Mouse (Mus musculus) CH12F3 (cell line): ENCODE measurements around the gene Glmp.
"Not testable (repeated sequence)": the region's sequence is repeated elsewhere in the genome, so short reads cannot be mapped to it uniquely, and the experiment has no call there.

Experiments
- in situ Hi-C: fragments of 300-500 bp; cut with MboI; formaldehyde crosslinking; loops from 2 replicates; pipeline ENCODE4 v1.14.3; 2020; ENCODE audit warnings: low sequenced_read_pairs

Glmp gene

DNA sequence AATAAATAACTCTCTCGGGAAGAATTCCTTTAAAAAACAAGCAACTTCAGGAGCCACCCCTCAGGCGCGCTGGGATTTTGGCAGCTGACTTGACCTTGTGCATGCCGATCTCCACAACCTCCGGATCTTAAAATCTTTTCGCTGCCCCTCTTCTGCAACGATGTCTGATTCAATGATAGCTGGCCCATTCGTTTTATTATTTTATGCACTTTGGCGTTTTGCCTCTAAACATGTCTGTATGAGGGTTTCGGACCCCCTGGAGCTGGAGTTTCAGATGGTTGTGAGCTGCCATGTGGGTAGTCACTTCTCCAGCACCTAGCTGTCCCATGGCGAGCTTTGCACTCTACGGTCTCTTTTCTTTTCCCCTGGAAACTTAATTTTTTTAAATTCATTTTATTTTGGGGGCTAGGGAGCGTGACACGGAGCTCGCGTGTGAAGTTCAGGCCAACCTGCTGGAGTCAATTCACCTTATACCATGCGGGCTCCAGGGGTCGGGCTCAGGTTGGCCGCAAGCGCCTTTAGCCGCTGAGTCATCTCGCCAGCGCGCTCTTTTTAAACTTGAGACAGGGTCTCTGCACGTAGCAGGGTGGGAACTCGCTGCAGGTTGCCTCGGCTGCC lies 10.7 kb downstream of the Glmp start:
- in situ Hi-C loops = no loop called here

DNA sequence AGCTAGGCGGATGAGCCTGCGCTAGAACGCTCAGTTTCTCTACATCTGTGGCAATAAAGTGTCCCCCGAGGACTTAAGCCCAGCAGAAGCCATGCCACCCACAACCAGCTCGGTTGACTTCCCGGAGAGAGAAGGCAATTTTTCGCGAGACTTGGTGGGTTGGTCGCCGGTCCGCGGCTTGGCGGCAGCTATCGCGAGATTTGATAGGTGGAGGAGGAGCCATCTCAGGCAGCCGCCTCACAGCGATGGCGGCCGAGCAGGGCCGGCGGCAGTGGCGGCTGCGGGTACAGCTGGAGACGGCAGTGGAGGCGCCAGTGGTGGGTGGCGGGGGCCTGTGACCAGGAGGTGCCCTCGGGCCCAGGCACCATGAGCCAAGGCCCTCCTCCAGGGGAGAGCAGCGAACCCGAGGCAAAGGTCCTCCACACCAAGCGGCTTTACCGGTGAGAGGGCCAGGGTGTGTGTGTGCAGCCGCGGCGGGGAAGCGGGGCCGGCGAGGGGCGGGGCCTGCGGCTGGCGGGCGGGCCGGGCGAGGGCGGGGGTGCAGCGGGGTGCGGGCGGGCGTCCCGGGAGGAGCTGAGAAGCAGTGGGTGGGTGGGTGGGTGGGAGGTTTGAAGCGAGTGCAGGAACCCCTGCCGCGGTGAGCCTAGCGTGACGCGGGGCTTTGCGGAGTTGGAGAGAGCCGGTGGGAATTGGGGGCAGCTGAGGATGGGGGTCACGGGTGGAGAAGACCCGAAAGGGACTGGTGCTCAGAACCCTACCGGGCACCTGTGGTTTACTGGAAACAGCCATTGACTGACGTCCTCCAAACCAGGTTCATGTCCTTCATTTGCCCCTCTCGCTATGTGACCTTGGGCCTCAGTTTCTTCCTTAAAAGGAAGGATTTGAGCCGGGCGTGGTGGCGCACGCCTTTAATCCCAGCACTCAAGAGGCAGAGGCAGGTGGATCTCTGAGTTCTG lies 11.5 kb downstream of the Glmp start, which contains the start of the genes Tmem79 and Smg5:
Gene Tmem79, minus strand, starts transcription at position 91 of the 956 bp plus-strand sequence.
Gene Smg5, plus strand, starts transcription at position 203 of the 956 bp plus-strand sequence.
- in situ Hi-C loops = no loop called here

DNA sequence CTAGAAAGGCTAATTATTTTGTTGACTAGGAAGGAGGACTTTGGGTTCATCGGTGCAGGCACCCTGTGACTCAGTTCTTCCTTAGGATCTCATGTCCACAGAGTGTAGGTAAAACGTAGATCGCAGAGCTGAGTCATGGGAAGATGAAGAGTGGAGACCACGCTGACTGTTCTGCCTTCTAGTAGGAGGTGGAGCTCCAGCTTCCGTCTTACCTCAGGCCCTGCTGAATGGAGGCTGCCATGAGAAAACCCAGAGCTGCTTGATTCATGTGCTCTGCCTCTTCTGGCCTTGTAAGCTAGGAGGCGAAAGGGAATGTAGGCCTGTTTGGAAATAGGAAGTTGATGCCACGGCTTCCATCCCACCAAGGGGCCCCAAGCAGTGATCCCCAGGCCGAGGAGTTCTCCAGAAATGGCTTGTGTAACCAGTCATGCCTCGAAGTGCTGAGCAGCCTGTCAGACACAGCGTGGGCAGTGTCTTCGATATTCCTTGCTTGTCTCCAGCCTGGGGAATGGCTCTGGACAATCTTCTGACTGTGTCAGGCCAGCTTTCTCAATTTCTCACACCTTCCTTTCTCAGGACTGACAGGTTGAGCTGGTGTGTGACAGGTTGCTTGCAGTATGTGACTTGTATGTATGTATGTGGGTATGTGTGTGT lies 12.7 kb downstream of the Glmp start:
- in situ Hi-C loops = no loop called here

DNA sequence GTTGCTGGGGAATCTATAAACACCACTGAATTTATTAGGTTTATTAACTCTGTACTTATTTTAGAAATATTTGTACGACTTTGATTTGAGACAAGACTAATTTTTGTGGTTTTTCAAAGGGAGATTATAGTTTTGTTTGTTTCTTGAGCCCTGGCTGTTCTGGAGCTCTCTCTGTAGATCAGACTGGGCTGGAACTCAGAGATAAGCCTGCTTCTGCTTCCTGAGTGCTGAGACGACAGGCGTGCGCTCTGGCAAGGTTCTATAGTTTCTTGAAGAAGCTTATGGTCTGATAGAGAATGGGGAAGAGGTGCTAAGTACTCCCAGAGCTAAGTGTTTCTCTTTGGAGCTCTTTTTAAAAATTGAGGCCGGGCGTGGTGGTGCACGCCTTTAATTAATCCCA lies 13.5 kb downstream of the Glmp start:
- in situ Hi-C loops = no loop called here

DNA sequence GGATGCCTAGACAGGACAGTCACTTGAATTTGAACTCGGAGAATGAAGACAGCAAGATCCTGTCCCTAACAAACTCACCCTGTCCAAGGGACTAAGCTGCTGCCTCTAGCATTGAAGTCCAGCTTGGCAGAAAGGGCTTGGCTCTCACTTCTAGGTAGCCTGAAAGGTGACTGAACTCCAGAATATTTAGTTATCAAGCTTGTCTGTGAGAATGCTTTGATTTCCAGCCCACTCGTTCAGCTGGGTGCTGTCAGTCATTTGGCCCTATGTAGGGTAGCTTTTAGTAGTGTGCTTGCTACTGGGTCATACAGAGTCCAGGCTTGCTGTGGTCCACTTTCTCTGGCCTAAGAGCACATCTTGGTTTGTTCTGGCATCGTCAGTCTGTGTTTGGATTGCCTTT lies 14.2 kb downstream of the Glmp start:
- in situ Hi-C loops = no loop called here

DNA sequence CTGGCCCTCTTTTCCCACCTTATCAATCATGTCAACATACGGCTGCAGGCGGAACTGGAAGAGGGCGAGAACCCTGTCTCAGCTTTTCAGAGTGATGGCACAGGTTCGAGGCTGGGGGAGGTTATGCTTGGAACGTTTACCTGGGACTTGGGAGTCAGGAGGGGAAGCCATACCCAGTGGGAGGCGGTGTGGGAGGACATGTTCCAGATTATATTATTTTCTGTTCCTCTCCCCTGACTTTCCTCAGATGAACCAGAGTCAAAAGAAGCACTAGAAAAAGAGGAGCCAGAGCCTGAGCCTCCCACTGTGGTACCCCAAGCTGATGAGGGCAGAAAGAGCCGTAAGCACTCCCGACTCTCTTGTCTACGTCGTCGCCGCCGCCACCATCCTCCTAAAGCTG lies 25.9 kb downstream of the Glmp start:
- in situ Hi-C loops = no loop called here

DNA sequence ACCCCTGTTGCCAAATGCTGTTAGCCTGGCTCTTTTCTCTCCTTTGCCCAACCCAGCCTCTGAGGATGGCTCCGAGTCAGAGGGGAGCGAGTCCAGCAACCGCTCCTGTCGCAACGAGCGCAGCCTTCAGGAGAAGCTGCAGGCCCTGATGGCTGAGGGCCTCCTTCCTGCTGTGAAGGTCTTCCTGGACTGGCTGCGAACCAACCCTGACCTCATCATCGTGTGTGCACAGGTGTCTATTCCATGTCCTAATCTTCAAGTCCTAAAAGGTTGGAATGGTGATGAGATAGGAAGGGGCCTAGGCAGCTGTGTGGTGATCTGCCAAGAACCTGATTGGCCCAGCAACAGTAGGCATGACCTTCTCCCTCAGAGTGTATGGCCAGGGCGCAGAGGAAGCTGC lies 28.1 kb downstream of the Glmp start:
- in situ Hi-C loops = no loop called here

DNA sequence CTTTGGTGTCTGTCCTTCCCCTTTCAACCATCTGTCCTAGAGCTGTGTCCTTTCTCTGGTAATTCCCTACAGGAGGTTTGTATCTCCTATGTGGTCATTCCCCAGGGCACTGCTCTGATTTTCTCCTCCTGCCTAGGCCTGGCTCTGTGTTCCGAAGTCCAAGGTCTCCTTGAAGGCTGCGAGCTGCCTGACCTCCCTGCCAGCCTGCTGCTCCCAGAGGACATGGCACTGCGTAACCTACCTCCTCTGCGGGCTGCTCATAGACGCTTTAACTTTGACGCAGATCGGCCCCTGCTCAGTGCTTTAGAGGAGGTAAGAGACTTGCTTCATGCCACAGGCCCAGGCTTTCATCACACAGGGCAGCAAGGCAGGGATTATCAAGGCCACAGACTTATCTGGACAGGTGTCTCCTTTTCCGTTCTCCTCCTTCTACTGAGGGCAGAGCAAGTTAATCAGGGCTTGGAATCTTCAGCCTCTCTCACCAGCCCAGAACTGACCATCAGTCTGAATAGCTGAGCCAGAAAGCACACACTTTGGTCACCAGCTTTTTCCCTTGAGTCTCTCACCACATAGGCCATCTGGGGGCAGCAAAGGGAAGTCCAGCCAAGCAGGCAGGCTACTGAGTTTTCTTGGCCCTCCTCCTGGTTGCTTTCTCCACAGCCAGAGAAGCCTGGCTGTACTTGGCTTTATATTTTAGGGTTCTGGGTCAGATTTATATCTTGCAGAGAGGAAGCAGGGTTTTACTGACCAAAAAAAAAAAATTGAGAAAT lies 29.8 kb downstream of the Glmp start:
- in situ Hi-C loops = no loop called here

DNA sequence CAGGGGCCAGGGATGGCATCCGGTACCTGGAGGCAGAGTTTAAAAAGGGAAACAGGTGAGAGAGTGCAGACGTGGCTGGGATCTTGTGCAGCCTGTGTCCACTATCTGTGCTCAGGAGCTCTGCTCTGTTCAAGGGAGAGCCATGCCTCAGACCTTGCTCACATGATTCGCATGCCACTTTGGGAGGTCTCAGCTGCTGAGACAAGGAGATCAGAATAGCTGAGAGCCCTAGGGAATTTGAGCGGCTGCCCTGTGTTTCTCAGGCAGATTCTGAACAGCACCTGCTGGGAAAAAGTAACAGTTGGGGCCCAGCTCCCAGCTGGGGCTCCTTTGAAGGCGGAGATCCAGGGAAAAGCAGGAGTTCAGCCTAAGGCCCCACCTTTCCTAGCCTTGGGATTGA lies 34.8 kb downstream of the Glmp start:
- in situ Hi-C loops = no loop called here

DNA sequence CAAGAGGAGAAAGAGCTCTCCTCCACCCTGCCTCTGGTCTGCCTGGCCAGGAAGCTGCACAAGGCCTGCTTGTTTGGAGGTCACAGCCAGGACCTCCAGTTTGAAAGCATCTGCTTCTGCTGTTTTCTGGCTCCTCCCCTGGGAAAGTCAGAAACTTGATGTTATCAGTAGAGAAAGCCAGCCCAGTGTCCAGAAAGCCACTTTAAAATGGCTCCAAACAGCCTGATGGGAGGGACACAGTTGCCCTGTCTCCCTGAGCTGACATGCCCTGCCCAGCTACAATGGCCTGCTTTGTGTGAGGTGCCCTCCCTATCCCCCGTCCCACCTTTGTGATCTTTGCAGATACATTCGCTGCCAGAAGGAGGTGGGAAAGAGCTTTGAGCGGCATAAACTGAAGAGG lies 35.2 kb downstream of the Glmp start:
- in situ Hi-C loops = no loop called here

DNA sequence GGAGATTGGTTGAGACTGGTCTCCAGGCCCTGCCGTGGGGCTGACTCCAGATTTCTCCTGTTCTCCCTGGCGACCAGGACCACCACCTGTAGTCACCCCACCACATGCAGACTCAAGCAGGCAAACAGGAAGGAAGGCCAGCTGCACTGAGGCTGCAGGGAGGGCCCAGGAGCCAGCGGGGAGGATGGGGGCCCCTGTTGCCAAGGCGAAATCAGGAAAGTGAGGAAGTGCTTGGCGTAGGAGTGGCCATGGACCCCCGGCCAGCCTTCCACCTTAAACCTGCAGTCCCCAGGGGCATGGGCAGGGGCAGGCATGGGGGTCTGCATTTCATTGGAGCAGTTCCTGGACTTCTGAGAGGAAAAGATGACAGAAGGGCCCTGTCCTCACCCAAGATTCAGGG lies 36.3 kb downstream of the Glmp start:
- in situ Hi-C loops = no loop called here

DNA sequence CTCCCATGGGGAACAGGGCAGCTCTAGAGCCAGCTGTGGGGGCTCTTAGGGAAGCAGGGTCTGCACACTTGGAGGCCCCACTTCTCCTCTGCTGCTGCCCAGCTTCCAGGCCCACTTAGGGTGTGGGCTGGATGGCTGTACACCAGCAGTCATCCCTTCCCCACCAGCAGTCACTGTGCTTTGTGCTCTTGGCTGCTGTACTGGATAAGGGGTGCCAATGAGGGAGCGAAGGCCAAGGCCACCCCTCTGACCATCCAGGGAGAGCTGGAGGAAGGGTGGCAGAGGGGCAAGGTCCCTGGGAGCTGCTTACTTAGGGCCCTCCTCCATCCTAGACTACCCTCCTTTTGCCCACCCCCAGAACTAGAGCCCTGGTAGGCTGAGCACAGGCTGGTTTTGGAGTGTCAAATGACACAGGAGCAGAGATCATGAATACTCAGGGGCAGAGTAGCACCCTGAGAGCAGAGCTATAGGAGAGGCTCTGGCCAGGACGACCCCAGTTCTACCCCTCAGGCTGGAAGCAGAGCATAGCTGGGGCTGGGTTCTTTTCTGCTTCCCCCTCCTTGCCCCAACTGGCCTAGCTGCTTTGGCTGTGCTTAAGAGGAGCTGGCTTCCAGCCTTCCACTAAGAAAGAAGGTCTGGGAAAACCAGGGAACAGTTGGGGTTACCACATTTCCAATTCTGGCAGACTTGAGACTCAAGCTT lies 36.9 kb downstream of the Glmp start:
- in situ Hi-C loops = no loop called here

DNA sequence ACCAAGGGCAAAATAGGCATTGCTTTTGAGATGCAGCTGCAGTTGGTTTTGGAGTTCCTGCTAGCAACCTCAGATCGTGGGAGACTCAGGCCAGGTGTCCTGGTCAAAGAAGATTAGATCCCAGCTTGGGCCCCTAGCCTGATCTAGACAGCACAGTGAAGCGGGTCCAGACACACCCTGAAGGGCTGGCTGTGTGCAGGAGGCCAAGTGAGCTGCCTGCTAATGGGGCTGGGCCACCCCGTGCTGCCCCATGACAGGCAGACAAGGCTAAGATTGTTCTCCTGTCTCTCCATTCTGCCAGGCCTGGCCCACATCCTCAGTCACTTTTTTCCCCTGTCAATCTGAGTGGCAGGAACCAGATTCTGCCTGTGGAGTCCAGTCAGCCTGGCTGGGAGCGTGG lies 38.9 kb downstream of the Glmp start:
- in situ Hi-C loops = no loop called here

DNA sequence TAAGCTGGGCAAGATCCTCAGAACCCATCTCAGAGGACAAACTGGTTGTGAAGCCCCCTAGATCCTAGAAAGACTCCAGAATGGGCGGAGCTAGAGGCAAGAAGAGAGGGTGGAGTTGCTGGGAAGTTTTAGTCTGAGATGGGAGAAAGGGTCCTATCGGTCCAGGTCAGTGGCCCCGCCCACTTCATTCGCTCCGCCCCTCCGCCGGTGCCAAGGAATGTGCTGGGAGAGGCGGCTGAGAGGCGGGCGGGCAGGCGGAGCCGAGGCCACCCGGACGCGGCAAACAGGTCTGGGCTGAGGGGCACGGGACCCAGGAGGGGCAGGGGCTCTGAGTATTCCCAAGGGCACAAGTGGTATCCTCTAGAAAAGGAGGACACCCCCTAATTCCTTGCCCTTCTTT lies 39.5 kb downstream of the Glmp start, which contains the start of gene Paqr6:
Gene Paqr6, plus strand, starts transcription at position 248 of the 400 bp plus-strand sequence.
- in situ Hi-C loops = no loop called here

DNA sequence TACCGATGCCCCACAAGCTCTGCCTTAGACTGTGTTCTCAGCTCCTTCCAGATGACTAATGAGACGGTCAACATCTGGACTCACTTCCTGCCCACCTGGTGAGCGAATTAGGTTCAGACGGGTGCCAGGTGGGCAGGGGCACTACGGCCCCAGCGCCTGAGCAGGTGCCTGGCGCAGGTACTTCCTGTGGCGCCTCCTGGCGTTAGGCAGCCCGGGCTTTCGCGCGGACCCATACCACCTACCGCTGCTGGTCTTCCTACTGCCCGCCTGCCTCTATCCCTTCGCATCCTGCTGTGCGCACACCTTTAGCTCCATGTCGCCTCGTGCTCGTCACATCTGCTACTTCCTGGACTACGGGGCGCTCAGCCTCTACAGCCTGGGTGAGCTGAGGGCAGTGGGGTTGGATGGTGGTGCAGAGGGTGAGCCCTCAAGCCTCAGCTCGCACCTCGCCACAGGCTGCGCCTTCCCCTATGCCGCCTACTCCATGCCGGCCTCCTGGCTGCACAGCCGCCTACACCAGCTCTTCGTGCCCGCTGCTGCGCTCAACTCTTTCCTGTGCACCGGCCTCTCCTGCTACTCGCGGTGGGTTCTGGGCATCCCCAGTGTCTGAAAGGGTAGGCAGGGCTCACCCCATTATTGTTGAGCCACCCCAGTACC lies 41.0 kb downstream of the Glmp start:
- in situ Hi-C loops = no loop called here

DNA sequence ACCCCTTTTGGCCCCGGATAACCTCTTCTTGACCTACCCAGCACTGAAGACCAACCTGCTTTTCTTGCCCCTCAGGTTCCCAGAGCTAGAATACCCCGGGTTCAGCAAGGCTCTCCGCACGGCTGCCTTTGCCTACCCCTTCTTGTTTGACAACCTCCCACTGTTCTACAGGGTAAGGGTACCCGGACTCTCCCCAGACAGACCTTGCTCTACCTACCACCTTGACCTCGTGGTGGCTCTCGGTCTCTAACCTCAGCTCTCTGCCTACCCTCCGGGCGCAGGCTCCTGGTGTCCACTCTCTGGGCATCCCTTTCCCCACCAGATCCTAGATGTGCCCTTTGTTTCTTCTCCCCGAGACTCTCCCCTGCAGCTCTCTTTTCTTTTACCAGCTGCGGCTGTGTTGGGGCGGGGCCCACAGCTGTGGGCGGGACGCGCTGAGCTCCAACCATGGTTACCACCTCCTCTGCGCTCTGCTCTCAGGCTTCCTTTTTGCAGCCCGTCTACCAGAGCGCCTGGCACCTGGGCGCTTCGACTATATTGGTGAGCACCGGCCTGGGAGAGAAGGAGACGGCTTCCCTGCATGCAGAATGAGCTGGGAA lies 42.1 kb downstream of the Glmp start:
- in situ Hi-C loops = not testable (repeated sequence)

DNA sequence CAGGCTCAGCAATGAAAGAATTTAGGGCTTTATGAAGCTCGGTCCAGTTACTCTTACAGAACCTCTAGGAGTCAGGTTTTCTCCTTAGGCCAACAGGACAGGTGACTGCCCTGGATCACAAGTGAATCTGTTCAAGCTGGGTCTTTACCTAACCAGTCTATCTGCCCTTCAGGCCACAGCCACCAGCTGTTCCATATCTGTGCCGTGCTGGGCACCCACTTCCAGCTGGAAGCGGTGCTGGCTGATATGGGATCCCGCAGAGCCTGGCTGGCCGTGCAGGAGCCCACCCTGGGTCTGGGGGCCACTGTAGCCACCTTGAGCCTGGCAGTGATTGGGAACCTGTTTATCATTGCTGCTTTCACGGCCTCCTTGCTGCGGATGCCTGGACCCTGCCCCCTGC lies 42.7 kb downstream of the Glmp start:
- in situ Hi-C loops = not testable (repeated sequence)

DNA sequence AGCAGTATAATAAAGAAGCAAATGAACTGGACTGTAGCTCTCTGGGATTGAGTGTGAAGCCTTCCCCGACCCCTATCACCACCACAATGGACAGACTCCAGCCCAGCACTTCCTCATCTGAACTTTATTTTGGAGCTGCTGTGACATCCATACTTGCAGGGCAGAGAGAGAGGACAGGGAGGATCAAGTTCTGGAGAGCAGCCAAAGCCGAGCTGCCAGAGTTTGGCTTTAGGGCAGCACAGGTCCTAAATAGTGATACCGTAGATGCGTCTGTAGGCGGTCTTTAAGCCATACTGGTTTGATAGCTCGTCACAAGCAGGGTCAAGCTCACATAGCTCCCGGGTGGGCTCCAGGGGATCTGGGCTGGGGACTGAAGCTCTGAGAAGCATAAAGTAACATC lies 43.7 kb downstream of the Glmp start:
- in situ Hi-C loops = not testable (repeated sequence)

DNA sequence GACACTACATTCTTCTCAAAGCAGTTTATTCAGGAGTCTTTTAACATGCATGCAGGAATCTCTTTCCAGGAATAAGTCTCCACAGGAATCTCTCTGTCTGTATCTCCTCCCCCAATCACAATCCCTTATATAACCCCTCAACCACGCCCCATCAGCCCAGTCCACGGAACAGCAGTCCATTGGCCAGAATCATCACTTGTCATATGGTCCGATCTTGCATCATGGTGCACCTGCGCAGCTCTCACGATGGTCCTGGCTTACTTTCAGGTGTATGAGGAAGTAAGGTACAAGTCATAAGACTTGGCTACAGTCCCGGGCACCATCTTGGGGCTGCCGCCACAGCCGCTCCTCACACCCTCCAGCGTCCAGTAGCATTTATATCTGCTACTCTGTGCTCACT lies 47.8 kb downstream of the Glmp start, which contains the start of gene Bglap3:
Gene Bglap3, minus strand, starts transcription at position 101 of the 400 bp plus-strand sequence.
- in situ Hi-C loops = not testable (repeated sequence)
